Mouse (Mus musculus) left cerebral cortex, adult 2 months (tissue): ENCODE measurements at regions not wholly inside any gene's neighbourhood (a gene's known extent, or its start where the extent isn't known, plus 50 kb on each side); places are given as distances from the start of the nearest gene placed in this dataset.
"Not testable (repeated sequence)": the region's sequence is repeated elsewhere in the genome, so short reads cannot be mapped to it uniquely, and the experiment has no call there.

Experiments used
- DNase-seq, 2 experiments: peaks; one replicate each; pipeline ENCODE4 v3.0.0; 2021 to 2022; ENCODE audit warnings: low spot score in 2 of 2, mixed read lengths in 1 of 2; ENCODE audit errors: extremely low spot score in 1 of 2
- H3K27ac ChIP-seq: fragments of 200-600 bp; 2 replicates; pipeline ENCODE4 v1.8.1; 2022
- H3K4me3 ChIP-seq: fragments of 200-600 bp; 2 replicates; pipeline ENCODE4 v1.8.1; 2022
- CTCF ChIP-seq: fragments of 200-600 bp; IDR thresholded peaks from 2 replicates; pipeline ENCODE4 v1.8.1; 2022; ENCODE audit warnings: antibody characterized with exemption, mild to moderate bottlenecking, moderate library complexity
- intact Hi-C: fragments of 180-260 bp; cut with DNase I; formaldehyde crosslinking; loops from one replicate; pipeline ENCODE4 v1.15.1; 2025

GRCm38 (mm10) chr13:78883062-78883461, 683.5 kb upstream of the Nr2f1 start:
- no peak overlapping the region for H3K27ac ChIP-seq
- intact Hi-C loops: no loop called here
- DNase-seq: no peak
- TF ChIP-seq CTCF: no peak
- no peak overlapping the region for H3K4me3 ChIP-seq

GRCm38 (mm10) chr13:78872582-78872981, 673.0 kb upstream of the Nr2f1 start:
- no peak for DNase-seq
- no peak overlapping the region for H3K4me3 ChIP-seq
- TF ChIP-seq CTCF: no peak
- intact Hi-C loops: no loop called here
- no peak overlapping the region for H3K27ac ChIP-seq

GRCm38 (mm10) chr13:78871976-78872375, 672.4 kb upstream of the Nr2f1 start:
- DNase-seq: no peak
- H3K27ac ChIP-seq: no peak overlapping the region
- no peak overlapping the region for H3K4me3 ChIP-seq
- no peak for TF ChIP-seq CTCF
- intact Hi-C loops: no loop called here

GRCm38 (mm10) chr13:78871254-78871653, 671.7 kb upstream of the Nr2f1 start:
- no peak for DNase-seq
- Histone ChIP-seq H3K27ac (no peak overlapping the region), H3K4me3 (no peak overlapping the region)
- intact Hi-C loops: no loop called here
- TF ChIP-seq CTCF: no peak

- intact Hi-C loops, H3K27ac ChIP-seq, DNase-seq, H3K4me3 ChIP-seq: not testable (repeated sequence)
These were observed 624.8 kb upstream of the Nr2f1 start for GRCm38 (mm10) chr13:78824357-78824756.

GRCm38 (mm10) chr13:78809656-78810055, 610.1 kb upstream of the Nr2f1 start:
- intact Hi-C loops: no loop called here
- no peak overlapping the region for H3K27ac ChIP-seq
- H3K4me3 ChIP-seq: no peak overlapping the region
- no peak for TF ChIP-seq CTCF
- DNase-seq: peak in 1 of 2 experiments; percentile 10

- intact Hi-C loops: no loop called here
- Histone ChIP-seq H3K27ac (no peak overlapping the region), H3K4me3 (no peak overlapping the region)
- no peak for DNase-seq
- TF ChIP-seq CTCF: no peak
These were observed 603.2 kb upstream of the Nr2f1 start for GRCm38 (mm10) chr13:78802838-78803124.

- no peak for TF ChIP-seq CTCF
- Histone ChIP-seq H3K27ac (no peak overlapping the region), H3K4me3 (no peak overlapping the region)
- no peak for DNase-seq
- intact Hi-C loops: no loop called here
These were observed 602.7 kb upstream of the Nr2f1 start for GRCm38 (mm10) chr13:78802011-78802837.

GRCm38 (mm10) chr13:78799641-78800040, 600.1 kb upstream of the Nr2f1 start:
- intact Hi-C loops: no loop called here
- H3K4me3 ChIP-seq: no peak overlapping the region
- no peak for TF ChIP-seq CTCF
- H3K27ac ChIP-seq: no peak overlapping the region
- no peak for DNase-seq

GRCm38 (mm10) chr13:78795228-78795627, 595.7 kb upstream of the Nr2f1 start:
- no peak overlapping the region for H3K27ac ChIP-seq
- no peak for DNase-seq
- no peak overlapping the region for H3K4me3 ChIP-seq
- intact Hi-C loops: no loop called here
- no peak for TF ChIP-seq CTCF

- TF ChIP-seq CTCF: no peak
- intact Hi-C loops: no loop called here
- no peak for DNase-seq
These were observed 584.7 kb upstream of the Nr2f1 start for GRCm38 (mm10) chr13:78784285-78784684.

GRCm38 (mm10) chr13:78783591-78784240, 584.2 kb upstream of the Nr2f1 start:
- TF ChIP-seq CTCF: no peak
- no peak overlapping the region for H3K4me3 ChIP-seq
- DNase-seq: no peak
- H3K27ac ChIP-seq: no peak overlapping the region
- intact Hi-C loops: no loop called here

More at GRCm38 (mm10) chr13:78784285-78784684, 584.7 kb upstream of the Nr2f1 start:
- Histone ChIP-seq H3K4me3 (no peak overlapping the region), H3K27ac (no peak overlapping the region)
